Mouse (Mus musculus) macrophage (primary cell): ENCODE results near the gene Cdk8. TPM values are rescaled to one million over a fixed set of nuclear protein-coding genes. Genes with fewer than 3 reads are reported as not detected.

Experiments
- H3K27ac ChIP-seq: fragments of 350-480 bp; formaldehyde crosslinking; 2 replicates; pipeline ENCODE4 v1.9.0; 2021
- H3K36me3 ChIP-seq: fragments of 350-480 bp; formaldehyde crosslinking; 2 replicates; pipeline ENCODE4 v1.9.0; 2021; ENCODE audit errors: inconsistent target
- H3K4me3 ChIP-seq: fragments of 350-480 bp; formaldehyde crosslinking; 2 replicates; pipeline ENCODE4 v1.9.0; 2021; ENCODE audit errors: inconsistent target
- H3K79me2 ChIP-seq: fragments of 350-480 bp; formaldehyde crosslinking; 2 replicates; pipeline ENCODE4 v1.9.0; 2021; ENCODE audit errors: inconsistent target
- WGBS: methylation state at CpG from one replicate; pipeline ENCODE4 v1.1.7; 2026; ENCODE audit warnings: inconsistent platforms; ENCODE audit not compliant: missing documents; 5-methylcytosine and 5-hydroxymethylcytosine counted together
- polyA plus RNA-seq: library from polyadenylated mRNA; stranded (reverse); fragments of 250-400 nt; gene quantifications from 3 replicates; pipeline ENCODE4 v1.2.4, GENCODE M21; 2018; ENCODE audit warnings: inconsistent platforms

The Cdk8 gene
- polyA plus RNA-seq, 1 experiment from 2014 or later, result 24.0 TPM

- Histone ChIP-seq H3K4me3 (no peak overlapping the region), H3K79me2 (no peaks in the 10 kb centered on the region; the same call in 1 of the 2 replicates), H3K36me3 (no peaks in the 10 kb centered on the region; the same call in 1 of the 2 replicates), H3K27ac (no peak overlapping the region)
Measured at GRCm38 (mm10) chr5:146280012-146280411, 49.0 kb downstream of the Cdk8 start.

- H3K27ac ChIP-seq, result no peak overlapping the region
- H3K79me2 ChIP-seq, result no peaks in the 10 kb centered on the region; the same call in 1 of the 2 replicates
- no peak overlapping the region for H3K4me3 ChIP-seq
- peaks cover 5% of the 10 kb centered on the region; the same call in 1 of the 2 replicates for H3K36me3 ChIP-seq
- 92% methylated on average over 4 of the region's 4 CpGs for WGBS
Measured at GRCm38 (mm10) chr5:146281241-146281818, 50.3 kb downstream of the Cdk8 start.

GRCm38 (mm10) chr5:146281884-146282579, 51.0 kb downstream of the Cdk8 start:
- no peak overlapping the region for H3K4me3 ChIP-seq
- 87% methylated on average over 13 of the region's 13 CpGs for WGBS
- peaks cover 11% of the 10 kb centered on the region; the same call in 1 of the 2 replicates for H3K36me3 ChIP-seq
- H3K27ac ChIP-seq, result no peak overlapping the region
- H3K79me2 ChIP-seq, result no peaks in the 10 kb centered on the region; the same call in 1 of the 2 replicates

GRCm38 (mm10) chr5:146283899-146284298, 52.9 kb downstream of the Cdk8 start:
- WGBS, result 95% methylated on average over 6 of the region's 6 CpGs

GRCm38 (mm10) chr5:146287416-146287815, 56.4 kb downstream of the Cdk8 start:
- Histone ChIP-seq H3K4me3 (no peak overlapping the region), H3K27ac (no peak overlapping the region), H3K36me3 (peaks cover 12% of the 10 kb centered on the region; the same call in 1 of the 2 replicates), H3K79me2 (no peaks in the 10 kb centered on the region)
- 94% methylated on average over 10 of the region's 10 CpGs for WGBS

More at GRCm38 (mm10) chr5:146283899-146284298, 52.9 kb downstream of the Cdk8 start:
- Histone ChIP-seq H3K4me3 (no peak overlapping the region), H3K79me2 (no peaks in the 10 kb centered on the region; the same call in 1 of the 2 replicates), H3K36me3 (peaks cover 12% of the 10 kb centered on the region; the same call in 1 of the 2 replicates), H3K27ac (no peak overlapping the region)

DNA sequence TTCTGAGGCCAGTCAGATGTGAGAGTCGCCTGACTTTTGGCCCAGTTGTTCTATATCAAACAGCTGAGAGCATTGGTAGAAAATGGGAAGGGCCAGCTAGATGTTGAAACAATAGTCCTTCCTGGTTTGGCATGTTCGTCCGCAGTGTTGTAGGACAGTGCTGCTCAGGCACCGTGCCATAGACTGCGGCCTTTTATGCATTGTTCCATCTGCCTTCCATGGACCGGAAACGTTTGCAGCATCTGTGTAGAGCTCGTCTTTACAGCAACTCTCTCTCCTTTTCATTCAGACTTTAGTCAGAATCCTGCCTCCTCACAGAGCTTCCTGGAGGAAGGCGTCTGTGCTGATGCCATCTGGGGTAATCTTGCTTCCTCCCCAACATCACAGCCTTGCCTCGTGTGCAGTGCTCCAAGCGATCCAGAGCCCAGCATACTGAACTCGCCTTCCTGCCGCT, 57.0 kb downstream of the Cdk8 start:
- 93% methylated on average over 13 of the region's 13 CpGs for WGBS

GRCm38 (mm10) chr5:146289921-146290320, 58.9 kb downstream of the Cdk8 start:
- H3K27ac ChIP-seq, result no peak overlapping the region
- 98% methylated on average over 7 of the region's 7 CpGs for WGBS
- no peaks in the 10 kb centered on the region for H3K79me2 ChIP-seq
- no peak overlapping the region for H3K4me3 ChIP-seq
- peaks cover 12% of the 10 kb centered on the region; the same call in 1 of the 2 replicates for H3K36me3 ChIP-seq

More for the DNA sequence above, 57.0 kb downstream of the Cdk8 start:
- no peak overlapping the region for H3K4me3 ChIP-seq
- H3K79me2 ChIP-seq, result no peaks in the 10 kb centered on the region
- peaks cover 12% of the 10 kb centered on the region; the same call in 1 of the 2 replicates for H3K36me3 ChIP-seq
- no peak overlapping the region for H3K27ac ChIP-seq

DNA sequence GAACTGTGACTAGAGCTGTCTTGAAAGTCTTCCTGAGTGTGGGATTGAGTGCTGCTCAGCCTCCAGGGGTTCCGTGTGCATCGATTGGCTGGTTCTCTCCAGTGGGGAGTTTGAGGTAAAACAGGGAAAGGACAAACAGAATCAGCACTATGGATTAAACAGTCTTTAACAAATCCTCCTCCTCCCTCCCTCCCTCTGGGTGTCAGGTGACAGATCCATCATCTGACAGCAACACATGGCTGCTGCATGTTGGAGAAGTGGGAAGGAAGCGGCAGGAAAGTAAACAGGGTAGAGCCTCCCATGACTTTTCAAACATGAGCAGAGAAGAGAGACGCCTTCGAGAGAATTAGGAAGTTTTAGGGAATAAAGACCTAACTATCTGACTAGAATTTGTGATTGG, 59.4 kb downstream of the Cdk8 start:
- H3K79me2 ChIP-seq, result no peaks in the 10 kb centered on the region
- 85% methylated on average over 5 of the region's 5 CpGs for WGBS

DNA sequence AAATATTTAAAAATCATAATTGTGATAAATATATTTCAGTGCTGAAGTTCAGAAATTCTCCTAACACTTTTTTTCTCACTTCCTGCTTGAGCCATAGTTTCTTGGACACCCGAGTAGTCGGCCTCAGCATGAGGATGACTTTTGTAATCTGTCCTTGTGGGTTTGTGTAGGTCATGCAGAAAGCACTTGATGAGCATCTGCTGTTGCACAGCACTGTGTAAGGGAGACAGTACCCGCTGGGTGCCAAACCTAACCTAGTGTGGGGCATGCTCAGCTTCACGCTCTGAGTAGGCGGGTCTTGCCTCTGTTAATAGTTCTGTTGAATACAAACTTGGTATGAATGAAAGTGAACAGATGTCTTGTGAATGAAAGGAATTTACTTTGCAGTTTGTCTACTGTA, 60.5 kb downstream of the Cdk8 start:
- Histone ChIP-seq H3K36me3 (peaks cover 13% of the 10 kb centered on the region; the same call in 1 of the 2 replicates), H3K79me2 (no peaks in the 10 kb centered on the region), H3K27ac (no peak overlapping the region), H3K4me3 (no peak overlapping the region)
- WGBS, result 76% methylated on average over 5 of the region's 5 CpGs

More for the DNA sequence above, 59.4 kb downstream of the Cdk8 start:
- Histone ChIP-seq H3K36me3 (peaks cover 11% of the 10 kb centered on the region; the same call in 1 of the 2 replicates), H3K27ac (no peak overlapping the region), H3K4me3 (no peak overlapping the region)

- WGBS, result 79% methylated on average over 5 of the region's 5 CpGs
Measured at GRCm38 (mm10) chr5:146292896-146293680, 62.1 kb downstream of the Cdk8 start.

GRCm38 (mm10) chr5:146293919-146294700, 63.1 kb downstream of the Cdk8 start:
- Histone ChIP-seq H3K79me2 (no peaks in the 10 kb centered on the region), H3K4me3 (no peak overlapping the region), H3K27ac (0 out of 2 replicates have a peak overlapping the region, but pooled peaks have one; percentile 48), H3K36me3 (peaks cover 16% of the 10 kb centered on the region; the same call in 1 of the 2 replicates)
- 94% methylated on average over 11 of the region's 11 CpGs for WGBS

More at GRCm38 (mm10) chr5:146292896-146293680, 62.1 kb downstream of the Cdk8 start:
- Histone ChIP-seq H3K4me3 (no peak overlapping the region), H3K36me3 (peaks cover 16% of the 10 kb centered on the region; the same call in 1 of the 2 replicates), H3K27ac (peak overlapping the region; percentile 48), H3K79me2 (no peaks in the 10 kb centered on the region)

- WGBS, result 95% methylated on average over 5 of the region's 5 CpGs
- Histone ChIP-seq H3K79me2 (no peaks in the 10 kb centered on the region), H3K27ac (no peak overlapping the region), H3K4me3 (no peak overlapping the region), H3K36me3 (peaks cover 16% of the 10 kb centered on the region; the same call in 1 of the 2 replicates)
Measured at GRCm38 (mm10) chr5:146294834-146295233, 63.8 kb downstream of the Cdk8 start.

DNA sequence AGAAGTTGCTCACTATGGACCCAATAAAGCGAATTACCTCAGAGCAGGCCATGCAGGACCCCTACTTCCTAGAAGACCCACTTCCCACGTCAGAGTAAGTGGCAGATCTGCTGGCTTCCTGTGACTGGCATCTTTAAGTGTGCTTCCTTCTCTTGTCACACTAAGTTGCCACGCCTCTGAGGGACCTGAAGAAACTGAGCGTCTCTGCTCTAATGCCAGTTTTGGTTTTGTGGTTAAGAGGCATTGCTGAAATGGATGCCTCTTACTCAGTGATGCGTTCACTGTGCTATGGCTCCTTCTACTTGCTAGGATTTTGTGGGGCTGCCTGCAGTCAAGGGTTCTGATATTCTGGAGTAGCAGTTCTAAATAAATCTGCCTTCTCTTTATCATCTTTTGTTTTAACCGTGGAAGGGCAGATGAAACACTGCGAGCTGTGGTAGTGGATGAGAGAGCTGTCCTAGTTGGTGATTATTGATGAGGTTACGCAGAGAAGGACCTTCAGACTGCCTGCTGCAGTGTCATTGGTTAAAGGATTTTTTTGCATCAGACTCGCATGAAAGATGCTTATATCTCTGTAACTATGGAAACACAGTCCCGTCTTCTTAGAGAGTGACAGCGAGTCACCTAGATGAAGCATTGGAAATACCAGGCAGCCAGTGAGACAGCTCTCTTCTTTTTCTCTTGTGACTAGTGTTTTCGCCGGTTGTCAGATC, 67.9 kb downstream of the Cdk8 start:
- Histone ChIP-seq H3K79me2 (no peaks in the 10 kb centered on the region), H3K36me3 (peaks cover 16% of the 10 kb centered on the region; the same call in 1 of the 2 replicates), H3K27ac (no peak overlapping the region), H3K4me3 (no peak overlapping the region)
- 54% methylated on average over 13 of the region's 13 CpGs for WGBS
